Mouse (Mus musculus) duodenum, adult 2 months (tissue): ENCODE data around the gene Awat2. TPM values are rescaled to one million over a fixed set of nuclear protein-coding genes. Genes with fewer than 3 reads are reported as not detected.

Experiments
- polyA plus RNA-seq: library from polyadenylated mRNA; depleted of rRNA; stranded (reverse); fragments of >200 nt; gene quantifications from 2 replicates; pipeline ENCODE4 v1.2.3, GENCODE M21; 2012; ENCODE audit warnings: low replicate concordance; rRNA removed

Gene Awat2
- 0.06 and 0.33 TPM in 2 replicates for polyA plus RNA-seq

DNA sequence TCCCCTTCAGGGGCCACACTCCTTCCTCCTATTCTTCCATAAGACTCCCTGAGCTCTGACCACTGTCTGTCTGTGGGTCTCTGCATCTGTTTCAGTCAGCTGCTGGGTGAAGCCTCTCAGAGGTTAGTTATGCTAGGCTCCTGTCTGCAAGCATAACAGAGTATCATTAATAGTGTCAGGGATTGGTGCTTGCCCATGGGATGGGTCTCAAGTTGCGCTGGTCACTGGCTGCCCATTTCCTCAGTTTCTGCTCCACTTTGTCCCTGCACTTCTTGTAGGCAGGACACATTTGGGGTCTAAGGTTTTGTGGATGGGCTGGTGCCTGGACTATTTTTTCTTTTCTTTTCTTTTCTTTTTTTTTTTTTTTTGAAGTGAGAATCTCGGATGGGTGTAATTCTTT, at the start of gene Awat2:
Gene Awat2 (minus strand): TSS at position 101 of the 400 bp plus-strand sequence.

GRCm38 (mm10) chrX:100428693-100429092, 13.8 kb downstream of the Awat2 start, which contains the start of gene Otud6a:
Gene Otud6a (plus strand): TSS chrX:100429013.

Other genes starting within 250 kb of the Awat2 start
- gene Otud6a, start 13.7 kb downstream of the Awat2 start, polyA plus RNA-seq = not detected in 2 replicates
- 5.1 and 6.1 TPM in 2 replicates for gene Igbp1, start 51.6 kb upstream of the Awat2 start, polyA plus RNA-seq
- gene Dgat2l6, start 82.1 kb upstream of the Awat2 start, polyA plus RNA-seq = not detected in 2 replicates
- gene Awat1, start 129.5 kb upstream of the Awat2 start, polyA plus RNA-seq = not detected in 2 replicates
- gene P2ry4, start 152.2 kb upstream of the Awat2 start, polyA plus RNA-seq = 0.34 TPM in 1 of 2 replicates, not detected in the other
- gene Arr3, start 162.8 kb upstream of the Awat2 start, polyA plus RNA-seq = not detected in 2 replicates
- gene Kif4, start 183.0 kb upstream of the Awat2 start, polyA plus RNA-seq = 0.53 and 0.57 TPM in 2 replicates
- 10.9 and 11.6 TPM in 2 replicates for gene Pdzd11, start 183.9 kb upstream of the Awat2 start, polyA plus RNA-seq